Mouse (Mus musculus) lung, postnatal 0 days (tissue): ENCODE measurements around the gene Rnf43.

Experiments
- CTCF ChIP-seq: IDR thresholded peaks from 2 replicates; pipeline ENCODE4 v1.5.1; 2016; ENCODE audit warnings: antibody characterized with exemption, mild to moderate bottlenecking
- EP300 ChIP-seq: IDR thresholded peaks from 2 replicates; pipeline ENCODE4 v1.6.1; 2016; ENCODE audit warnings: antibody characterized with exemption, mild to moderate bottlenecking, control low read depth

GRCm38 (mm10) chr11:87616790-87617474 is 45.6 kb upstream of the Rnf43 start, which contains the start of gene Hsf5:
- TF ChIP-seq EP300 (no peak), CTCF (no peak)
